Mouse (Mus musculus): ENCODE results near the gene D630023F18Rik.

Gene D630023F18Rik

DNA sequence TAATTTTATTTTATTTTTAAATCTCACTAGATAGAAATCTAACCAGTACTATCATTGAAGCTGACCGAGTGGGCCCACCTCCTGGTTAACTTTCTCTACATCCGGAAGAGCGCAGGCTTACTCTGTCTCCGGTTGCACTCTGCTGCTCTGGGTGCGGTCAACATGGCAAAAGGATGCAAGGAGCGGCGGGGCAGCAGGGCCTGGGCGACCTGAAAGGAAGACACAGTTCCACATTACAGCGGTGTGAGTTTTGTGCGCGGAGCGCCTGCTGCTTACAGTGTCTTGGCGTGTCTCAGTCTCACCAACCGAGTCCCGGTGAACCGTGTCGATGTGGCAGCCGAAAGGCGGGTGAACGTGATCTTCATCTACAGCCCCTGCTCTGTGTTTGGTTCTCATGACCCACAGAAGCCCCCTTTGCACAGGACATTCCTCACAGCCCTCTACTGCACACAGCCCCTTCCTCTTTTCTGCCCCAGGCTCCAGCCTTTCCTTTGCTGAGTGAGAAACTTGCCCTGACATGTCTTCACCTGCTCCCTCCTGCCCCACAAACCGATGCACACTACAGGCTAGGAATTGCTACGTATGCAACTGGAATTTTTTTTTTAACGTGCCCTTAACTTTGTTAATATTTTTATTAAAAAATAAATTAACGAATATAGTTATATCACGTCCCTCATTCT is 13.1 kb downstream of the D630023F18Rik start:
- DNase-seq (ENCODE audit: low spot score in 2 of 2), result no peak

DNA sequence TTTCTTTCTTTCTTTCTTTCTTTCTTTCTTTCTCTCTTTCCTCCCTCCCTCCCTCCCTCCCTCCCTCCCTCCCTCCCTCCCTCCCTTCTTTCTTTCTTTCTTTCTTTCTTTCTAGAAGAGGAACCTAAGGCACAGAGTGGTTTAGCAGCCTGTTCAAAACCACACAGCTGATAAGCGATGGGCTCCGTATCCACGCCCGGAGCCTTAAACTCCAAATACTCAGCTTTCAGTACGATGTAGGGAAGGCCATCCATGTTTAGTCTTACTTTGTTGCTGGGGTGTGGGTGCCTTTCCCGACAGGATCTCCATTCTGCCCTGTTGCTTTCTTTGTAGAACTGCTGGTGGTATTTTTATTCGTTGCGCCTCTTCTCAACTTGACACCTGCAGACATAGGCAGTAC is 13.8 kb downstream of the D630023F18Rik start:
- no peak for DNase-seq (ENCODE audit: low spot score in 2 of 2)

- DNase-seq (ENCODE audit: low spot score in 2 of 2), result no peak
These were observed 15.2 kb downstream of the D630023F18Rik start for GRCm38 (mm10) chr1:65107654-65108279.

DNA sequence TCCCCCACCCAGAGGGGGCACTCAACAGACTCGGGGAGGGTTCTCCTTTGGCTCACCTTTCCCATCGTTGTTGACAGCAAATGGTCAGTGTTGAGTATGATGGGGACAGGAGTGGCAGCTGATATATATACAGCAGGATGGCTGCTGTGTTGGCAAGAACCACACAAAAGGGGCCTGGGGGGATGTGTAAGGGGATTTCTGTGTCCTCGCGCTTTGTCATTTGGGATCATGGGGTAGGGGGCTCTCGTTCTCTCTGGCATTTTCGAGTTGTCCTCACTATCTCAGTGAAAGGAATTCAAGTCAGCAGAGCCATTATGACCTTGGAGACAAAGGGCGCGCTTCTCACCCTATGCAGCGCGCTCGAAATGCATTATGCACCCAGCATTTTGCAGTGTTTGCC is 19.7 kb downstream of the D630023F18Rik start, which contains the start of gene Cryga:
Cryga (minus strand) TSS at position 101 of the 400 bp plus-strand sequence.
- DNase-seq (ENCODE audit: low spot score in 2 of 2), result no peak

GRCm38 (mm10) chr1:65096953-65097352 is 26.1 kb downstream of the D630023F18Rik start:
- no peak for DNase-seq (ENCODE audit: low spot score in 2 of 2)

- no peak for DNase-seq (ENCODE audit: low spot score in 2 of 2)
These were observed 31.4 kb downstream of the D630023F18Rik start for GRCm38 (mm10) chr1:65091566-65091965.

DNA sequence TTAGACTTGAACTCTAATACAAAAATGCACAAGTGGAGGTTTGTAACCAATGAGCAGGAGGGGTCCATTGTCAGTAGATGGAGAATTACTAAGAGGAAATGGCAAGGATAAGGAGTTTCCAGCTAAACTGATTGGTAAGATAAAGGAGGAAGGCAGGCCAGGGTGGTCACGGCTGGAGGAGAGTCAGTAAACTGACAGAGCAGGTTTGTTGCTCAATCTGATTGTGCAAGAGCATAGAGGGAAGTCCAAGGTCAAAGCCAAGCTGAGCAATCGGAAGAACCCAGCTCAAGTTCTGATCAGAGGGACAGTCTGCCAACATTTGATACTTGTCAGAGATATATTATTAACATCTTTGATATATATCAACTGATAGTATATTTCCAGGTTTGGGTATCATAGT is 32.6 kb downstream of the D630023F18Rik start:
- no peak for DNase-seq (ENCODE audit: low spot score in 2 of 2)

GRCm38 (mm10) chr1:65088567-65089356 is 34.3 kb downstream of the D630023F18Rik start:
- no peak for DNase-seq (ENCODE audit: low spot score in 2 of 2)

GRCm38 (mm10) chr1:65082188-65082587 is 40.8 kb downstream of the D630023F18Rik start, which contains the start of gene Crygb:
Gene Crygb (minus strand): TSS chr1:65082288.
- no peak for DNase-seq (ENCODE audit: low spot score in 2 of 2)

DNA sequence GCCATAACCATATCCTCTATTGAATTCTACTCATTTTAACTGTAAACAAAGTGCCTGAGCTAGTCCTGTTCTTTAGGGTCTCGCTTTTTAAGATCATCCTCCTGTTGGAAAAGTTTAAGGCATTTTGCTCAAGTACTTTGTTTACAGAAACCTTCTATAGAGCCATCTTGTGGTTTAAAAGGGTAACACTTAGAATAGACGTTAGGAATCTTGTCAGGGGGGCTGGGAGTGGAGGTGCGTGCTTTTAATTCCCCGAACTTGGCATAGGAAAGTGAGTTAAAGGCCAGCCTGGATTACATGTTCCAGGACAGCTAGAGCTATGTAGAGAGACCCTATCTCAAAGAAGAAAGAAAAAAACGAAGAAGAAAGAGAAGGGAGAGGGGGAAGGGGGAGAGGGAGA is 47.4 kb downstream of the D630023F18Rik start:
- DNase-seq (ENCODE audit: low spot score in 2 of 2), result no peak

GRCm38 (mm10) chr1:65073589-65073988 is 49.4 kb downstream of the D630023F18Rik start, which contains the start of gene Crygc:
Gene Crygc (minus strand): TSS chr1:65073689.
- no peak for DNase-seq (ENCODE audit: low spot score in 2 of 2)

- no peak for DNase-seq (ENCODE audit: low spot score in 2 of 2)
These were observed 55.2 kb downstream of the D630023F18Rik start for GRCm38 (mm10) chr1:65067842-65068241.

DNA sequence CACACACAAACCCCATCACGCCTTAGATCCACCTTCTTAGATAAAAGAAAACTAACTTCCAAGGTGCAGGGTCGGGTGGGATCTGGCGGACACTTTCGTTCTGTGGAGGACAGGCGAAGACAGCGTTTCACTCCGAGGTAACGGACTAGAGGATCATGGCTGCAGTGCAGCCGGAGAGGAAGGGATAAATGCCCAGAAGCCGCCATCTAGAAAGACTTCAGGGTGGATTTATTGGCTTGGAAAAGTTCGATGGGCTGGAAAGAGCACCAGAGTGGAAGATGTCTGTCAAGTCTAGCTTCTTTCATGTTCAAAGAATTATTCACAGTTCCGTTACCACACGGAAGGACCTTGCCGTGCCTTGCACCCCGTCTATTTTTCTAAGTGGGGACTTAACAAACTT is 58.8 kb downstream of the D630023F18Rik start:
- DNase-seq (ENCODE audit: low spot score in 2 of 2), result no peak

GRCm38 (mm10) chr1:65063352-65063751 is 59.7 kb downstream of the D630023F18Rik start, which contains the start of gene Crygd:
Gene Crygd (minus strand): TSS chr1:65063452.
- no peak for DNase-seq (ENCODE audit: low spot score in 2 of 2)
